Mouse (Mus musculus): Measurements from ENCODE around the gene Ybx2. TPM values are rescaled to one million over a fixed set of nuclear protein-coding genes. Genes with fewer than 3 reads are reported as not detected.

The Ybx2 gene
- polyA plus RNA-seq, 1 experiment from 2014 or later = 4.6 TPM

DNA sequence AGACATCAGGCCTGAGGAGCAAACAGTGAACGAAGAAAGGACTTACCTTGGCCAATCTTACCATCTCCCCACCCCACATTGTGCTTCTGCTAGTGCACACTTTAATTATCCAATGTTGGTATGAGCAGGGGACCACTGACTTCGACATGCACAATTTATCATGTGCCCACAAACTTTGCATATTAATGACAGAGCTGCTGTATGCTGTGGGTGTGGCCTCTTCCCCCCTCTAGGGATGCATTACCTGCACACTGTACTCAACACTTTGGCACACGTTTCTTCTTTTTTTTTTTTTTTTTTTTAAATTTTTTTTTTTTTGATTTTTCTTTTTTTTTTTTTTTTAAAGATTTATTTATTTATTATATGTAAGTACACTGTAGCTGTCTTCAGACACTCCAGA lies 35.2 kb downstream of the Ybx2 start:
- Histone ChIP-seq H3K4me3 (no peak overlapping the region), H3K36me3 (peaks cover 72% of the 10 kb centered on the region), H3K4me2 (no peak overlapping the region), H3K4me1 (peaks cover 14% of the 10 kb centered on the region), H3K27me3 (peaks cover 19% of the 10 kb centered on the region), H3K9me3 (no peaks in the 10 kb centered on the region), H3K27ac (no peak overlapping the region), H3K9ac (no peak overlapping the region)
- no peak for ATAC-seq (ENCODE audit: insufficient number of reproducible peaks, low FRiP score, low TSS enrichment, low read depth)
- 78% methylated on average over 3 of the region's 3 CpGs for WGBS

GRCm38 (mm10) chr11:69974907-69975306 lies 39.3 kb downstream of the Ybx2 start:
- H3K9me3 ChIP-seq = no peaks in the 10 kb centered on the region
- WGBS = 98% methylated on average over 2 of the region's 2 CpGs
- no peak for ATAC-seq (ENCODE audit: insufficient number of reproducible peaks, low FRiP score, low TSS enrichment, low read depth)

GRCm38 (mm10) chr11:69976271-69976670 lies 40.7 kb downstream of the Ybx2 start:
- Histone ChIP-seq H3K9me3 (no peaks in the 10 kb centered on the region), H3K4me1 (peaks cover 6% of the 10 kb centered on the region), H3K4me2 (no peak overlapping the region), H3K27ac (no peak overlapping the region), H3K4me3 (no peak overlapping the region), H3K9ac (no peak overlapping the region), H3K27me3 (no peaks in the 10 kb centered on the region), H3K36me3 (peaks cover 71% of the 10 kb centered on the region)
- WGBS = 90% methylated on average over 4 of the region's 4 CpGs
- no peak for ATAC-seq (ENCODE audit: insufficient number of reproducible peaks, low FRiP score, low TSS enrichment, low read depth)

More at GRCm38 (mm10) chr11:69974907-69975306, 39.3 kb downstream of the Ybx2 start:
- Histone ChIP-seq H3K27me3 (no peaks in the 10 kb centered on the region), H3K4me3 (no peak overlapping the region), H3K36me3 (peaks cover 81% of the 10 kb centered on the region), H3K4me1 (peaks cover 6% of the 10 kb centered on the region), H3K4me2 (no peak overlapping the region), H3K27ac (no peak overlapping the region), H3K9ac (no peak overlapping the region)

- no peak for ATAC-seq (ENCODE audit: insufficient number of reproducible peaks, low FRiP score, low TSS enrichment, low read depth)
- Histone ChIP-seq H3K27ac (peak overlapping the region; percentile 99), H3K4me3 (peak overlapping the region; percentile 90), H3K9me3 (no peaks in the 10 kb centered on the region), H3K9ac (peak overlapping the region; percentile 58), H3K36me3 (peaks cover 52% of the 10 kb centered on the region), H3K4me1 (peaks cover 23% of the 10 kb centered on the region), H3K4me2 (peak overlapping the region; percentile 82), H3K27me3 (no peaks in the 10 kb centered on the region)
- WGBS = 3% methylated on average over 16 of the region's 16 CpGs
Observed at GRCm38 (mm10) chr11:69979827-69980195, 44.2 kb downstream of the Ybx2 start.

DNA sequence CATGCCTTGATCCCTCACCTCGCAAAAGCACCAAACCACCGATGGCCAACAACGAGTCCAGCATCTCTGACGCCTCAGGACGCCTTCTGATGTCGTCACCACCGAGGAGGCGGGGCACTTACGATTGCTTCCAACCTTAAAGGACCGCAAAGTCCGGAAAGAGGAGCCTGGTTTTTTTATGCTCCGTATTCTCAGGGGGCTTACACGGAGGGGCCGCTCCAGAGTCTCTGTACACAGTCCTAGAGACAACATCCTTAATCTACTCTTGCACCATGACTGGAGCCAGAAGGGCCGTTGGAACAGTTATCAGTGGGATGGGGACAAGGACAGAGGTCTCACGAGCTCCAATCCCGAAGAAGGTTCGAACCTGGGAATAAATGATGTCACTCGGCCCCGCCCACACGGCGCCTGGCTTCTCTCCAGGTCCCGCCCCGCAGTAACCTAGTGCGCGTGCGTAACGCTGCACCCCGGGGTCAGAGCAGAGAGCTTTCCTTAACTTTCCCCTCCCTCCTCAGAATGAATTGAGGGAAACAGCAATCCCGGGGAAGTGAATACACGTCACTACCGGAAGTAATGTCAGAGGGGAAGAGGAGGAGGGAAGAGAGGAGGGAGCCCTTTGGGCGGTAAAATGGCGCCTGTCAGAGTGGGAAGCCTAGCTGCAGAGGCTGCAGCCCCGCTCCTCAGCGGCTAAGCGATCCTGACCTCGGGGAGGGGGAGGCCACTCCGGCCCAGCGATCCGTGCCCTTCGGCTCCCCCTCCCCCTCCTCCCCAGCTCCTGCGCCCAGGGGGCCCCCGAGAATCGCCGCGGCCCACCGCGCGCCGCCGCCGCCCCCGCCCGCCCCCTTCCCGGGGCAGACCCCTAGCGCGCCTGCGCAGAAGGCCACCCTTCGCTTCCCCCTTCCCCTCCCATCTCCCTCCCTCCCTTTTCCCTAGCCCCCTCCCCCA lies 44.9 kb downstream of the Ybx2 start:
- Histone ChIP-seq H3K9ac (peak overlapping the region; percentile 93), H3K4me1 (peaks cover 23% of the 10 kb centered on the region), H3K27me3 (no peaks in the 10 kb centered on the region), H3K4me2 (peak overlapping the region; percentile 82), H3K4me3 (peak overlapping the region; percentile 90), H3K36me3 (peaks cover 52% of the 10 kb centered on the region), H3K9me3 (no peaks in the 10 kb centered on the region), H3K27ac (peak overlapping the region; percentile 99)
- ATAC-seq (ENCODE audit: insufficient number of reproducible peaks, low FRiP score, low TSS enrichment, low read depth) = peak; percentile 96
- under 1% methylated on average over 36 of the region's 60 CpGs for WGBS

DNA sequence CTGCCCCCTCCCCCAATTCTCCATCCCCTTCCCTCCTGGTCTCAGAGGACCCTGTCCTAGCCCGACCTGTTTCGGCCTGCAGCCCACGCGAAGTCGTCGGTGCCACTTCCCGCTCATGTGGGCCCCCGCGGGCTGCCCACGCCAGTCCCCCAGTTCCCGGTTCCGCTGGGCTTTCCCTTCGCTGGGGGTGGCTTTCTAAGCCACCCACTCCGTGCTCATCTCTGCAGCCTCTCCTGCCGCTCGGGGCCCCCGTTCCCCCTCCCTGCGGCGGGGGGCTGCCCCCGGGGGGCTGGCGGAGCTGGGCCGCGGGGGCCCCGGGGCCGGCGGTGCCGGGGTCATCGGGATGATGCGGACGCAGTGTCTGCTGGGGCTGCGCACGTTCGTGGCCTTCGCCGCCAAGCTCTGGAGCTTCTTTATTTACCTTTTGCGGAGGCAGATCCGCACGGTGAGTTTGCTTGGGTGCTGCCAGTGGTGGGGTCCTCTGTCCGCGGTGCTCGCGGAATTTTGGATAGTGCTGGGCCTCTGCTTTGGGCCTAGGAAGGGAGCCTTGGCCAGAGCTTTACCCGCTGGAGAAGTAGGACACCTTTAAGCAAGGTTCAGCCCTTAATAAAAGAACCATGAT lies 45.7 kb downstream of the Ybx2 start, which contains the start of gene Ctdnep1:
Ctdnep1 (plus strand) TSS at position 16 of the 622 bp plus-strand sequence.
- peak within 1 kb of the TSS; percentile 99 for H3K27ac ChIP-seq
- H3K36me3 ChIP-seq = peaks cover 49% of the 10 kb centered on the region
- H3K4me3 ChIP-seq = peak within 1 kb of the TSS; percentile 90
- no peaks in the 10 kb centered on the region for H3K9me3 ChIP-seq
- ATAC-seq (ENCODE audit: insufficient number of reproducible peaks, low FRiP score, low TSS enrichment, low read depth) = no peak
- peaks cover 23% of the 10 kb centered on the region for H3K4me1 ChIP-seq
- H3K27me3 ChIP-seq = no peaks in the 10 kb centered on the region
- H3K4me2 ChIP-seq = peak within 1 kb of the TSS; percentile 82
- WGBS = under 1% methylated on average over 40 of the region's 43 CpGs
- peak within 1 kb of the TSS; percentile 93 for H3K9ac ChIP-seq

DNA sequence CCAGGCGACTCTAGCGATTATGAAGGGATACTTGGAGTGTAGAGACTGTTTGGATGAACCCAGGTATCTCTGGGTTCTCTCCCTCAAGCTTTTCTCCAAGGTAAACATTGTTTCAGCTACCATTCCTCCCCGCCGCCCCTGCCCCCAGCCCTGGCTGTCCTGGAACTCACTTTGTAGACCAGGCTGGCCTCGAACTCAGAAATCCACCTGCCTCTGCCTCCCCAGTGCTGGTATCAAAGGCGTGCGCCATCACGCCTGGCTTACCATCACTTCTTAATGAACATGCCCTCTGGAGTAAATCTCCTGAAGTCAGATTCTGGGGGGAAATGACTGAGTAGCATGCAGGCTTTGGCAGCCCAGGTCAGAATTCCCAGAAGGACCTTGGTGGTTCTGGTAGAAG lies 46.6 kb downstream of the Ybx2 start, which contains the start of gene Elp5:
Elp5 (minus strand) TSS at position 293 of the 400 bp plus-strand sequence.
- 58% methylated on average over 8 of the region's 8 CpGs for WGBS
- Histone ChIP-seq H3K27me3 (no peaks in the 10 kb centered on the region), H3K4me1 (peaks cover 23% of the 10 kb centered on the region), H3K9me3 (no peaks in the 10 kb centered on the region), H3K9ac (peak within 1 kb of the TSS; percentile 93), H3K27ac (peak within 1 kb of the TSS; percentile 99), H3K4me3 (peak within 1 kb of the TSS; percentile 90), H3K4me2 (peak within 1 kb of the TSS; percentile 73), H3K36me3 (peaks cover 49% of the 10 kb centered on the region)
- ATAC-seq (ENCODE audit: insufficient number of reproducible peaks, low FRiP score, low TSS enrichment, low read depth) = no peak

GRCm38 (mm10) chr11:69982877-69983276 lies 47.3 kb downstream of the Ybx2 start:
- H3K9ac ChIP-seq = peak overlapping the region; percentile 93
- peaks cover 23% of the 10 kb centered on the region for H3K4me1 ChIP-seq
- WGBS = 32% methylated on average over 5 of the region's 5 CpGs
- no peaks in the 10 kb centered on the region for H3K9me3 ChIP-seq
- peak overlapping the region; percentile 90 for H3K4me3 ChIP-seq
- H3K27ac ChIP-seq = no peak overlapping the region
- H3K4me2 ChIP-seq = peak overlapping the region; percentile 73
- H3K27me3 ChIP-seq = no peaks in the 10 kb centered on the region
- no peak for ATAC-seq (ENCODE audit: insufficient number of reproducible peaks, low FRiP score, low TSS enrichment, low read depth)
- peaks cover 51% of the 10 kb centered on the region for H3K36me3 ChIP-seq

DNA sequence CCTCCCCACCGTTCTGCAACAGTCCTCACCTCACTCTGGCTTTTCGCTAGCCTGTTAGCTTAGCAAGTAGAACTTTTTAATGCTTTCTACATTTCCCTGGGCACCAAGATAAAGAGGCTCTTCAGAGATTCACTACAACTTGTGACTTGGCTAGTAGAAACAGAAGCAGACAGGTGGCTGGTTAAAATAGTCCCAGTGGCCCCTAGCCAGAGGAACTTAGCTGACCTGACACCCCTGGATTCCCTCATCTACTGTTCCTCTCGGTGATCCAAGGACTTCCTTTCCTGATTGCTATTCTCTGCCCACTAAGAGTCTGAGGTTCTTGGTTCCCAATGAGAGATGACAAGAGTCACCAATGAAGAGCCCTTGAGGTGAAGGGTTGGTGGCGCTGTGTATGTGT lies 47.8 kb downstream of the Ybx2 start:
- peak overlapping the region; percentile 90; the same call in 1 of the 2 replicates for H3K4me3 ChIP-seq
- WGBS = 82% methylated on average over 4 of the region's 4 CpGs
- H3K36me3 ChIP-seq = peaks cover 51% of the 10 kb centered on the region

GRCm38 (mm10) chr11:69984431-69984830 lies 48.8 kb downstream of the Ybx2 start:
- H3K36me3 ChIP-seq = peaks cover 57% of the 10 kb centered on the region
- WGBS = 90% methylated on average over 8 of the region's 8 CpGs
- H3K9ac ChIP-seq = no peak overlapping the region

More for the DNA sequence above, 47.8 kb downstream of the Ybx2 start:
- Histone ChIP-seq H3K27ac (0 out of 2 replicates have a peak overlapping the region, but pooled peaks have one; percentile 4), H3K9me3 (no peaks in the 10 kb centered on the region), H3K4me1 (peaks cover 23% of the 10 kb centered on the region), H3K4me2 (peak overlapping the region; percentile 73), H3K27me3 (no peaks in the 10 kb centered on the region), H3K9ac (no peak overlapping the region)
- ATAC-seq (ENCODE audit: insufficient number of reproducible peaks, low FRiP score, low TSS enrichment, low read depth) = no peak

DNA sequence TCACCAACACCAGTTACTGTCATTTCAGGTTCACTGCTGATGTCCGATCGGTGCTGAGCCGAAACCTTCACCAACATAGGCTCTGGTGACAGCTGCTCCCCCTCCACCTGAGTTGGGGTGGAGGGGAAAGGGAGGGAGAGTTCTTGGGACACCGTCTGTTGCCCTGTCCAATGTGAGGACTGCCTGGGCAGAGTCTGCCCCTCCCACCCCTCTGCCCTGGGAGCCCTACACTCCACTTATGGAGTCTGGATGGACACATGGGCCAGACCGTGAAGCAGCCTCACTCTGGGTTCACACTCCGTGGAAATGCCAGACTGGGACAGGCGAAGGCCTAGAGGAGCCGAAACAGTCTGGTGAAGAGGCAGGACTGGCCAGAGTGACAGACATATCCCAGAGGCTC lies 54.4 kb downstream of the Ybx2 start:
- Histone ChIP-seq H3K27ac (peak overlapping the region; percentile 97), H3K27me3 (no peaks in the 10 kb centered on the region), H3K4me2 (no peak overlapping the region), H3K36me3 (peaks cover 67% of the 10 kb centered on the region), H3K4me1 (peaks cover 22% of the 10 kb centered on the region), H3K9ac (no peak overlapping the region), H3K4me3 (no peak overlapping the region), H3K9me3 (no peaks in the 10 kb centered on the region)
- no peak for ATAC-seq (ENCODE audit: insufficient number of reproducible peaks, low FRiP score, low TSS enrichment, low read depth)
- WGBS = 85% methylated on average over 8 of the region's 8 CpGs

More at GRCm38 (mm10) chr11:69984431-69984830, 48.8 kb downstream of the Ybx2 start:
- no peak overlapping the region for H3K4me3 ChIP-seq
- no peaks in the 10 kb centered on the region for H3K9me3 ChIP-seq
- H3K4me1 ChIP-seq = peaks cover 21% of the 10 kb centered on the region
- H3K27me3 ChIP-seq = no peaks in the 10 kb centered on the region
- no peak overlapping the region for H3K27ac ChIP-seq
- no peak overlapping the region for H3K4me2 ChIP-seq
- no peak for ATAC-seq (ENCODE audit: insufficient number of reproducible peaks, low FRiP score, low TSS enrichment, low read depth)
